Mouse (Mus musculus) kidney, postnatal 4 days (tissue): Measurements from ENCODE around the gene Rnf130.

ENCODE experiments used
- DNase-seq, 2 experiments: peaks; one replicate each; pipeline ENCODE4 v3.0.0; 2021; ENCODE audit warnings: mixed read lengths in 2 of 2

Gene Rnf130

GRCm38 (mm10) chr11:50025721-50026520 lies 775 bp downstream of the Rnf130 start:
- no peak for DNase-seq

- no peak for DNase-seq
These were observed 1.5 kb downstream of the Rnf130 start for GRCm38 (mm10) chr11:50026521-50027090.

GRCm38 (mm10) chr11:50028416-50028815 lies 3.3 kb downstream of the Rnf130 start:
- DNase-seq, result no peak

- no peak for DNase-seq
These were observed 9.0 kb downstream of the Rnf130 start for GRCm38 (mm10) chr11:50034155-50034554.

- no peak for DNase-seq
These were observed 10.6 kb downstream of the Rnf130 start for GRCm38 (mm10) chr11:50035726-50036125.

- DNase-seq, result no peak
These were observed 11.8 kb downstream of the Rnf130 start for GRCm38 (mm10) chr11:50036781-50037460.

- DNase-seq, result no peak
These were observed 13.6 kb downstream of the Rnf130 start for GRCm38 (mm10) chr11:50038757-50039156.

GRCm38 (mm10) chr11:50041148-50041547 lies 16.0 kb downstream of the Rnf130 start:
- DNase-seq, result no peak

GRCm38 (mm10) chr11:50042345-50042997 lies 17.3 kb downstream of the Rnf130 start:
- no peak for DNase-seq

GRCm38 (mm10) chr11:50044454-50044853 lies 19.3 kb downstream of the Rnf130 start:
- no peak for DNase-seq

- DNase-seq, result no peak
These were observed 22.5 kb downstream of the Rnf130 start for GRCm38 (mm10) chr11:50047610-50048009.

GRCm38 (mm10) chr11:50048115-50048514 lies 23.0 kb downstream of the Rnf130 start:
- DNase-seq, result no peak

- no peak for DNase-seq
These were observed 25.2 kb downstream of the Rnf130 start for GRCm38 (mm10) chr11:50050392-50050791.

- DNase-seq, result no peak
These were observed 32.6 kb downstream of the Rnf130 start for GRCm38 (mm10) chr11:50057713-50058112.

GRCm38 (mm10) chr11:50058277-50058676 lies 33.1 kb downstream of the Rnf130 start:
- DNase-seq, result no peak

GRCm38 (mm10) chr11:50059045-50059444 lies 33.9 kb downstream of the Rnf130 start:
- no peak for DNase-seq

- peak; percentile 8 to 21 for DNase-seq
These were observed 37.0 kb downstream of the Rnf130 start for GRCm38 (mm10) chr11:50062116-50062515.

GRCm38 (mm10) chr11:50066088-50066487 lies 40.9 kb downstream of the Rnf130 start:
- no peak for DNase-seq

- peak in 1 of 2 experiments; percentile 7 for DNase-seq
These were observed 48.7 kb downstream of the Rnf130 start for GRCm38 (mm10) chr11:50073830-50074229.

GRCm38 (mm10) chr11:50076756-50077155 lies 51.6 kb downstream of the Rnf130 start:
- DNase-seq, result no peak

GRCm38 (mm10) chr11:50081365-50082190 lies 56.4 kb downstream of the Rnf130 start:
- DNase-seq, result no peak

GRCm38 (mm10) chr11:50086211-50086610 lies 61.1 kb downstream of the Rnf130 start:
- no peak for DNase-seq
